Mouse (Mus musculus) cerebellum, adult 11-12 months (tissue): ENCODE measurements around the gene Pemt.

Source experiments
- DNase-seq: peaks from one replicate; pipeline ENCODE4 v3.0.0; 2022

The Pemt gene

DNA sequence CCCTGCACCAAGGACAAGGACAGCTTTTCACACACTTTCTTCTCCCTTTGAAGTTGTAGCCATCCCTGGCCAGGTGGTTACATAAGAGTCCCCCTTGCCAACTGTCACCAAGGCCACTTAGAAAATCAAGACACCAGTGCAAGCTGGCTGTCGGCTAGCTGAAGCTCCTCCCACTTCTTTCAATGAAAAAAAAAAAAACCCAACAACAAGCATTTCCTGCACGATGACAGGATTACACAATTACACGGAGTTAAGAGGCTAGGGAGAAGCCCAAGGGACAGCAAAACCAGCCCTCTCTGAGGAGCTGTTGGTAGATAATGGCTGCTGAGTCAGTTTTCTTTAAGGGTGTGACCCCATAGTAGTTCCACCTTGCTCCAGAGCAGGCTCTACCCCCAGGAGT lies 104.9 kb downstream of the Pemt start:
- no peak for DNase-seq

- DNase-seq: no peak
Measured at GRCm38 (mm10) chr11:59940645-59941044, 105.6 kb downstream of the Pemt start.

GRCm38 (mm10) chr11:59939821-59940220 lies 106.5 kb downstream of the Pemt start:
- no peak for DNase-seq

DNA sequence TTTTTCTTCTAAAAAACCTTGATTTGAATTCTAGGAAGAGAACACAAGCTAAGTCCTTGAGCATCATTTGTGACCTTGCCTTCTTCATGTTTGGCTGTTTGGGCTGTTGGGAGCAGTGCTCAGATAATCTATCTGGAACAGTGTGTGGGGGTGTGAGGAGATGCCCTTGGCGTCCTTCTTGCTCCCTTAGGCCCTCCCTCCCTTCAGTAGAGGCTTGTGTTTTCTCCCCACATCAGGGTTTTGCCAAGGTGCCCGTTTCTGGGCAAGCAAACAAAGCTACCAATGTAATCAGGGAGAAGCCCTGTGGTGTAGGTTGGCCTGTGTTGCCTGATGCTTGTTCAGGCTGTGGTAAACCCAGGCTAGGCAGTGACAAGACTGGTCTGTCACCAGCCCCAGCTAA lies 108.7 kb downstream of the Pemt start:
- DNase-seq: no peak

GRCm38 (mm10) chr11:59937023-59937422 lies 109.3 kb downstream of the Pemt start:
- DNase-seq: no peak

DNA sequence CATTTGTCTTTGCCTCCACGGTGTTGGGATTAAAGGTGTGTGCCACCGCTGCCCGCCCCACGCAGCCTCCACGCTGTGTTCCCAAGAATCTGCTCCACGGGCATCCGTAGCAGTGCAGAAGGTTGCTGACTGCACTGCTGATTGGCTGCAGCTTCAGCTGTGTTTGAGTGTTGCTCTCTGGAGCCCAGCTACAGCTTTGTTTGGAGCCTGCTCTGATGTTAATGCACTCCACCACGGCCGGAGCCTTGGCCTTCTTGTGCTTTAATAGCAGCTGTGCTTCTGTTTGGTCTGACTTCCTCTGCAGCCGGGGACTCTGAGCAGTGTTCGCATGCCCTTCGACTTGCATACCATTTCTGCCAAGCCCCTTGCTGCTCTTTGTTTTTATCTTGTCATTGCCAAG lies 112.3 kb downstream of the Pemt start:
- DNase-seq: no peak

DNA sequence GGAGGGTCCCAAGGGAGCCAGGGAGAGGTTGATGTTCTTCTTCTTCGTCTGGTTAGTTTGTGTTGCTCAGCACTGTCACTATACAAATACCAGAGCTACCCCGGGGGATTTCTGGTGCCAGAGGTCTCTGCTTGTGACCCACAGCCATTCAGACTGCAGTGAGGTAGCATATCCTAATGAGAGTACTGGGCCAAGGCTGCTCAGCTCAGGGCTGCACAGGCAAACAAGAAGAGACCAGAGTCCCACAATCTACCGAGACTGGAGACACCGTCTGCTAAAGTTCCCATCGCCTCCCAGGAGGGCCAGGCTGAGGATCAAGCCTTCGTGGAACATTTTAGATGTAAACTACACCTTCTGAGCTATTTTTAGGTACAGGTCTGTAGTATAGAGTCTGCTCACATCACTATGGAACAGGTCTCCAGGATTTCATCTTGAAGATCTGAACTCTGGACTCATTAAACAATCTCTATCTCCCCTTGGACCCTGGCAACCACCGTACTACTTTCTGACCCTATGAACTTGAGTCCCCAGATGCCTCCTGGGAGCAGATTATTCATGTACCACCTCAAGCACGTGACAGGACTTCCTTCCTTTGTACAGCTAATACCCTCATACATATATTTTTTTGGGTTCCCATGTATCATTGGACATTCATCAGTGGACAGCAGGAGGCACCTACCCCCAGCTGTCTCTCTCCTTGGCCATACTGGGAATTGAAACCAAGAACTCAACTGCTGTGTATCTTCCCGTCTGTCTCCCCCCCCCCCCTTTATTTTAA lies 113.5 kb downstream of the Pemt start:
- DNase-seq: no peak

- no peak for DNase-seq
Measured at GRCm38 (mm10) chr11:59930031-59930430, 116.3 kb downstream of the Pemt start.

- no peak for DNase-seq
Measured at GRCm38 (mm10) chr11:59921265-59921664, 125.0 kb downstream of the Pemt start.
